Mouse (Mus musculus): Measurements from ENCODE around the gene Wdr1.

DNA sequence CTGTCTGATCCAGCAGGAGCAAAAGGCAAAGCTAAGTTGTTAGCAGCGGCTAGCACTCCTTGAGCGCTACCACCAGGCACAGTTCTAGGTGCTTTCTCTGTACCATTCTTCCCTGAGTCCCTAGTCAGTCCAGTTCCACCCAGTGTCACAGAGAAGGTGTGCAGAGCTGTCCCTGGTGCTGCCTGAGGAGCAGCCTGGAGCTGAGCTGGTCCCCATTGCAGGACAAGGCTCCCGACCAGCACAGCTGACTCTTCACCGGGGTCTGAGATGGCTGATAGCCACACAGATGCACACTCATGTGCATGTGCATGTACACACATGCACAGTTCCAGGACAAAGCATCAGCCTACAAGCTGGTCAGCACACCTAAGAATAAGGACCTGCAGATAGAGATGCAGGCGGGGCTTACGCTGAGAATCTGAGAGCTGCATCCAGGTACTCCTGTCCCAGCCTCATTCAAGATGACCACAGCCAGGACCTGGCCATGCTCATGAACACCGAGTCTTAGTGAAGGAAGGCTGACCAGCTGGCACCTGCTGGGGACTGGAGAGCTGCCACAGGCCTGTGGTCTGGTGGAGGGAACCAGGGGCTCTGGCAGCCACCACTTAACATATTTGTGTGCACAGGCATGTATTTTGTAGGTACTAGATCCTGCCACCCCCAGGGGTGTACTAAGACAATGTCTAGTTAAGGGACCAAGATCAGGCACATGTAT, 85.1 kb downstream of the Wdr1 start:
- TF ChIP-seq HCFC1 (IDR thresholded peaks at IDR 0.05; ENCODE audit: borderline replicate concordance, insufficient read depth, low read length) (no peak), CHD2 (IDR thresholded peaks at IDR 0.05; ENCODE audit: low read depth, low read length) (no peak), MAFK (IDR thresholded peaks at IDR 0.05; ENCODE audit: insufficient read depth, low read depth, low read length) (no peak), ZC3H11A (IDR thresholded peaks at IDR 0.05; ENCODE audit: borderline replicate concordance, low read depth, low read length) (no peak), ZNF384 (IDR thresholded peaks at IDR 0.05; ENCODE audit: low read depth, low read length) (no peak)

All from ES-E14 (cell line).